Comparison of ENCODE assay signal across 9 mouse cellular contexts in genomic region chr14:27741248-27741916, GRCm38 (mm10).
DNase-seq lines count a peak whose midpoint lies in the region; ATAC-seq and TF ChIP-seq lines count a peak whose summit lies in the region.
"Had no signal": no experiment of that assay in that cellular context is flagged by ENCODE, and none has a peak within 500 bp of the region (broad histone marks: within the 10 kb centered on the region; RNA-seq: fewer than 3 reads in every experiment).

No protein-coding gene starts in this region.

- TF ChIP-seq CTCF in spleen, adult 2 months (IDR thresholded peaks at IDR 0.05; ENCODE audit: extremely low read depth, insufficient read depth, insufficient read length, insufficient replicate concordance) = peak; percentile 25; the same call in 1 of the 2 replicates
- TF ChIP-seq CTCF in brain, embryonic 14.5 days (IDR thresholded peaks at IDR 0.05; ENCODE audit: borderline replicate concordance, extremely low read depth, insufficient read depth, insufficient read length) = peak; percentile 81; the same call in 1 of the 2 replicates

- DNase-seq in spleen, adult 2 months (ENCODE audit: low read depth in 1 of 2, low spot score in 2 of 2) = peak; percentile 2 to 12
- no peak for DNase-seq in spleen, adult 12 weeks (ENCODE audit: low spot score)
- DNase-seq in brain, embryonic 14.5 days (ENCODE audit: low read depth) = peak; percentile 88
- DNase-seq in embryonic facial prominence, embryonic 14.5 days (ENCODE audit: low spot score) = peak; percentile 82
- peak; percentile 30 to 68 for DNase-seq in kidney, adult 8-10 months
- peak; percentile 78 for DNase-seq in limb, embryonic 10.5 days (ENCODE audit: low spot score)
- peak; percentile 7 for DNase-seq in ovary, adult 18-20 months (ENCODE audit: low spot score)
- peak; percentile 63 for DNase-seq in urinary bladder, postnatal 25 days (ENCODE audit: low spot score)

- no peaks in the 10 kb centered on the region for H3K4me1 ChIP-seq in spleen, adult 2 months (ENCODE audit: control insufficient read depth, insufficient read depth, insufficient read length)
- H3K4me1 ChIP-seq in embryonic facial prominence, embryonic 14.5 days (ENCODE audit: control insufficient read depth, insufficient read depth, low read length) = no peaks in the 10 kb centered on the region
- H3K4me1 ChIP-seq in limb, embryonic 10.5 days = no peaks in the 10 kb centered on the region

- H3K9ac ChIP-seq in embryonic facial prominence, embryonic 14.5 days (ENCODE audit: low read depth, low read length) = no peak overlapping the region
- H3K9ac ChIP-seq: midbrain, embryonic 12.5 days had no signal

- H3K36me3 ChIP-seq in spleen, adult 2 months (ENCODE audit: control insufficient read depth, insufficient read depth, low read length) = no peaks in the 10 kb centered on the region
- H3K36me3 ChIP-seq in embryonic facial prominence, embryonic 14.5 days (ENCODE audit: control insufficient read depth, insufficient read depth, low read length) = no peaks in the 10 kb centered on the region
- no peaks in the 10 kb centered on the region for H3K36me3 ChIP-seq in limb, embryonic 10.5 days
- H3K36me3 ChIP-seq: midbrain, embryonic 12.5 days had no signal

- no peak for ATAC-seq in embryonic facial prominence, embryonic 14.5 days (ENCODE audit: low read depth)

- H3K4me2 ChIP-seq in embryonic facial prominence, embryonic 14.5 days (ENCODE audit: low read depth, low read length) = no peak overlapping the region
- H3K4me2 ChIP-seq: midbrain, embryonic 12.5 days had no signal

- WGBS in spleen, adult 2 months = 28% methylated on average over 3 of the region's 3 CpGs
- 28% methylated on average over 3 of the region's 3 CpGs for WGBS in embryonic facial prominence, embryonic 14.5 days
- 31% methylated on average over 3 of the region's 3 CpGs for WGBS in limb, embryonic 10.5 days

- H3K27ac ChIP-seq in spleen, adult 2 months (ENCODE audit: insufficient read depth, low read length) = no peak overlapping the region
- H3K27ac ChIP-seq in embryonic facial prominence, embryonic 14.5 days (replicated peaks; ENCODE audit: low read depth, low read length) = no peak overlapping the region
- no peak overlapping the region for H3K27ac ChIP-seq in limb, embryonic 10.5 days
- H3K27ac ChIP-seq: midbrain, embryonic 12.5 days had no signal

- no peak for TF ChIP-seq POLR2A in spleen, adult 2 months (IDR thresholded peaks at IDR 0.05; ENCODE audit: low read depth, low read length)
- no peak for TF ChIP-seq POLR2A in brain, embryonic 14.5 days (IDR thresholded peaks at IDR 0.05; ENCODE audit: borderline replicate concordance, extremely low read depth, insufficient read depth, insufficient read length, poor library complexity, severe bottlenecking)

- no peaks in the 10 kb centered on the region for H3K9me3 ChIP-seq in embryonic facial prominence, embryonic 14.5 days (ENCODE audit: control insufficient read depth, low read length)
- H3K9me3 ChIP-seq in limb, embryonic 10.5 days (replicated peaks) = no peaks in the 10 kb centered on the region
- H3K9me3 ChIP-seq: midbrain, embryonic 12.5 days had no signal

- no peak overlapping the region for H3K4me3 ChIP-seq in spleen, adult 2 months (ENCODE audit: extremely low read depth, insufficient read depth, insufficient read length)
- H3K4me3 ChIP-seq in embryonic facial prominence, embryonic 14.5 days (ENCODE audit: low read depth, low read length) = no peak overlapping the region
- no peak overlapping the region for H3K4me3 ChIP-seq in limb, embryonic 10.5 days
- H3K4me3 ChIP-seq: midbrain, embryonic 12.5 days had no signal

- no peaks in the 10 kb centered on the region for H3K27me3 ChIP-seq in spleen, adult 2 months (ENCODE audit: control insufficient read depth, insufficient read depth, low read length)
- H3K27me3 ChIP-seq in embryonic facial prominence, embryonic 14.5 days (replicated peaks; ENCODE audit: control insufficient read depth, insufficient read depth, low read length) = no peaks in the 10 kb centered on the region
- no peaks in the 10 kb centered on the region for H3K27me3 ChIP-seq in limb, embryonic 10.5 days (ENCODE audit: low read depth, poor library complexity, severe bottlenecking)
